Mouse (Mus musculus) lung, embryonic 16.5 days (tissue): Measurements from ENCODE around the gene Fam222b. TPM values are rescaled to one million over a fixed set of nuclear protein-coding genes. Genes with fewer than 3 reads are reported as not detected.

Experiments
- ATAC-seq: fragments of 200-750 bp; cut with Nextera tagmentation; 2 replicates; pipeline ENCODE4 v1.8.0; 2017; ENCODE audit warnings: low read depth, mild to moderate bottlenecking, moderate library complexity
- H3K27ac ChIP-seq: fragments of 300-500 bp; sonication (generic); 2 replicates; pipeline ENCODE4 v1.5.1; 2014; ENCODE audit warnings: mild to moderate bottlenecking, control low read depth, low read length
- H3K27me3 ChIP-seq: fragments of 300-500 bp; sonication (generic); 2 replicates; pipeline ENCODE4 v1.6.1; 2014; ENCODE audit warnings: low read depth, low read length, mixed read lengths; ENCODE audit not compliant: control insufficient read depth, insufficient read depth
- H3K36me3 ChIP-seq: fragments of 300-500 bp; sonication (generic); 2 replicates; pipeline ENCODE4 v1.6.1; 2014; ENCODE audit warnings: low read length; ENCODE audit not compliant: control insufficient read depth, insufficient read depth
- H3K4me1 ChIP-seq: fragments of 300-500 bp; sonication (generic); replicated peaks from 2 replicates; pipeline ENCODE4 v1.6.1; 2014; ENCODE audit warnings: low read length, mixed read lengths; ENCODE audit not compliant: control insufficient read depth, insufficient read depth
- H3K4me2 ChIP-seq: fragments of 300-500 bp; sonication (generic); 2 replicates; pipeline ENCODE4 v1.6.1; 2014; ENCODE audit warnings: low read depth, low read length, control low read depth
- H3K4me3 ChIP-seq: fragments of 300-500 bp; sonication (generic); 2 replicates; pipeline ENCODE4 v1.5.1; 2014; ENCODE audit warnings: mild to moderate bottlenecking, low read length, control low read depth
- H3K9ac ChIP-seq: fragments of 300-500 bp; sonication (generic); 2 replicates; pipeline ENCODE4 v1.6.1; 2014; ENCODE audit warnings: low read length, control low read depth
- H3K9me3 ChIP-seq: fragments of 300-500 bp; sonication (generic); 2 replicates; pipeline ENCODE4 v1.6.1; 2016; ENCODE audit warnings: low read length; ENCODE audit not compliant: control insufficient read depth
- whole genome bisulfite sequencing: fragments of 180-500 bp; shearing (Covaris S2); extraction: QIAGEN DNeasy Blood & Tissue Kit; methylation state at CpG from one replicate; pipeline ENCODE4 v1.1.7; 2014; 5-methylcytosine and 5-hydroxymethylcytosine counted together
- polyA plus RNA-seq: library from polyadenylated mRNA; unstranded; fragments of >200 nt; fragmentation: Nextera tagmentation; extraction: Ambion mirVana; gene quantifications from 2 replicates; pipeline ENCODE4 v1.2.1, GENCODE M21; 2015

Gene Fam222b
- polyA plus RNA-seq, 1 experiment from 2014 or later: 17.1 TPM

DNA sequence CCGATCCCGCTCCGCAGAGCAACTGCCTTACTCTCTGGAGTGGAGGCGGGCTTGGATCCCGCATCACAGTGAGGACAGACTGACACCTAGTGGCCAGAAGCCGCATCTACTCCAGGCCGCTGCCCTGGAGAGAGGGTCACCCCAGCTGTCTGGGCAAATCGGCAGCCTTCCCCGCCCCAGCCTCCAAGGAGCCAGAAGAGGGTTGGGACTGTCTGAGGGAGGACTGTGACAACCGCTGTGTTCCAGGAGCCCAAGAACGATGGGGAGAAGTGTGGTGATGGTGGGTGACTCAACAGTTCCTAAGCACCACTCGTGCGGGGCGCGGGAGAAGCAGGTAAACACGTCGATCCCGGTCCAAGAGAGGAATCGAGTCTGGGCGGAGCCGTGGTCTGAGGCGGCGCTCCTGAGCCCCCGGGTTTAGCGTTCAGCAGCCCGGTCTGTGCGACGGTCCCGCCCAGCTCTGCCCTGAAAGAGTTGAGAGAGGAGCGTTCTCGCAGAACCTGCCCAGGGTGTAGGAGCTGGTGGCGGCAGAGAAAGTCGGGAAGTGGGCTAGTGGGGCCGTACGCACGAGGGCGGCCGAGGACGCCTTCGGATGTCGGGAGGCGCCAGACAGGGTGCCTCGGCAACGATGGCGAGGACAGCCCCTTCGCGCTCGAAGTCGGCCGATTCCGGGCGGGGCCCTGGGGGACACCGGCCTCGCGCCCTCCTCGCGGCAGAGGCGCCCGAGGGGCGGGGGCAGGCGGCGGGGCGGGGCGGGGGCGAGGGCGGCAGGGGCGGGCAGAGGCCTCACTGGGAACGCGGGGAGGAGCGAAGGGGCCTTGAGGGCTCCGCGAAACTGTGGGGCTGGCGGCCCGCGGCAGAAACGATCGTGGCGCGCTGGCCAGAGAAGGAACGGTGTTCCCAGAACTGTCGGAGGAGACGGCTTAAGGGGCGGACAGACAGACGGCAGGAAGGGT lies 83.7 kb downstream of the Fam222b start:
- Histone ChIP-seq H3K4me2 (peak overlapping the region; percentile 78), H3K36me3 (peaks cover 18% of the 10 kb centered on the region), H3K4me3 (peak overlapping the region; percentile 78), H3K27ac (peak overlapping the region; percentile 98), H3K4me1 (peaks cover 36% of the 10 kb centered on the region), H3K9me3 (no peaks in the 10 kb centered on the region), H3K27me3 (no peaks in the 10 kb centered on the region), H3K9ac (peak overlapping the region; percentile 80)
- WGBS: 1% methylated on average over 75 of the region's 84 CpGs
- ATAC-seq: peak; percentile 84

DNA sequence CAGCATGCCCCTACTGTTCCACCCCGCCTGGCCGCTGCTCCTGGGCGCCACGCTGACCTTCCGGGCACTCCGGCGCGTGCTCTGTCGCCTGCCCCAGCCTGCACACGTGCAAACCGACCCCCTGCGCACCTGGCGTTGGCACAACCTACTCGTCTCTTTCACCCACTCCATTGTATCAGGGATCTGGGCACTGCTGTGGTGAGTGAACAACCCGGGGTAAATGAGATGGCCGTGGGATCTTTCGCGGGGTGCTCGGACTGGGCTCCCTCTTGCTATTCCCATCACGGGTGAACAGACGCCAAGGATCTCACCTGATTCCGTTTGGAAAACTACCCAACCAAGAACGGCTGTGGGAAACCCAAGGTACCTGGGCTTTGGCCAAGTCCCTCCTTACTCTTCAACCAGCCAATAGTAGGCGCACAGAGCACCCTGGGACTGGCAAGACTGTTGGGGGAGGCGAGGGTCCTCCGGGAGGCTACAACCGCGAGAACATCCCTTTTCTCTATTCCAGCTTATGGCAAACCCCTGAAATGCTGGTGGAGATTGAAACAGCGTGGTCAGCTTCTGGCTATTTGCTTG lies 84.5 kb downstream of the Fam222b start:
- peak overlapping the region; percentile 80 for H3K9ac ChIP-seq
- no peaks in the 10 kb centered on the region for H3K9me3 ChIP-seq
- peaks cover 18% of the 10 kb centered on the region for H3K36me3 ChIP-seq
- peak overlapping the region; percentile 78 for H3K4me3 ChIP-seq
- peak; percentile 18; the same call in 1 of the 2 replicates for ATAC-seq
- H3K27ac ChIP-seq: peak overlapping the region; percentile 98
- peak overlapping the region; percentile 78 for H3K4me2 ChIP-seq
- H3K4me1 ChIP-seq: peaks cover 38% of the 10 kb centered on the region
- H3K27me3 ChIP-seq: no peaks in the 10 kb centered on the region
- WGBS: under 1% methylated on average over 29 of the region's 29 CpGs

DNA sequence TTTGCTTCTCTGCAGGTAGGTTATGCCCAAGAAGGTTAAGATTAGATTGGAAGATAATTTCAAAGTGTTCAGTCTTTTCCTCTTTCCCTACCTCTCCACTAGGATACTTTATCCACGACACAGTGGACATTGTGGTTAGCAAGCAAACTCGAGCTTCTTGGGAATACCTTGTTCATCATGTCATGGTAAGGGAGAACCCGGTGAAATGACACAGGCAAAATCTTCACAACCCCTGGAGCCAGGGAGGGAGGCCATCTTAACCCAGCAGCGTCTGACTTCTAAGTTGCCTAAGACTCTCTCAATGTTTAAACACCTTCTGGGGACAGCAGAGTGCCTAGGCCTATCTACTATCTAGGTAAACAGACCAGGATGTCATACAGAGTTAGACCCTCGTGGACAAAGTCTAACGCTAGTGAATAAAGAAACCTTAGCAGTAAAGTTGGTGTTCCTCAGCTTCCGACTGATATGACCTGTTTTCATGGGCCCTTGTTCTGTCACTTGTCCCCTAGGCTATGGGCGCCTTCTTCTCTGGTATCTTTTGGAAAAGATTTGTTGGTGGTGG lies 85.1 kb downstream of the Fam222b start:
- H3K4me3 ChIP-seq: peak overlapping the region; percentile 78
- H3K27ac ChIP-seq: peak overlapping the region; percentile 98
- H3K4me1 ChIP-seq: peaks cover 38% of the 10 kb centered on the region
- peaks cover 18% of the 10 kb centered on the region for H3K36me3 ChIP-seq
- ATAC-seq: no peak
- 23% methylated on average over 8 of the region's 8 CpGs for WGBS
- H3K9ac ChIP-seq: peak overlapping the region; percentile 80
- no peaks in the 10 kb centered on the region for H3K9me3 ChIP-seq
- H3K27me3 ChIP-seq: no peaks in the 10 kb centered on the region
- H3K4me2 ChIP-seq: peak overlapping the region; percentile 78

DNA sequence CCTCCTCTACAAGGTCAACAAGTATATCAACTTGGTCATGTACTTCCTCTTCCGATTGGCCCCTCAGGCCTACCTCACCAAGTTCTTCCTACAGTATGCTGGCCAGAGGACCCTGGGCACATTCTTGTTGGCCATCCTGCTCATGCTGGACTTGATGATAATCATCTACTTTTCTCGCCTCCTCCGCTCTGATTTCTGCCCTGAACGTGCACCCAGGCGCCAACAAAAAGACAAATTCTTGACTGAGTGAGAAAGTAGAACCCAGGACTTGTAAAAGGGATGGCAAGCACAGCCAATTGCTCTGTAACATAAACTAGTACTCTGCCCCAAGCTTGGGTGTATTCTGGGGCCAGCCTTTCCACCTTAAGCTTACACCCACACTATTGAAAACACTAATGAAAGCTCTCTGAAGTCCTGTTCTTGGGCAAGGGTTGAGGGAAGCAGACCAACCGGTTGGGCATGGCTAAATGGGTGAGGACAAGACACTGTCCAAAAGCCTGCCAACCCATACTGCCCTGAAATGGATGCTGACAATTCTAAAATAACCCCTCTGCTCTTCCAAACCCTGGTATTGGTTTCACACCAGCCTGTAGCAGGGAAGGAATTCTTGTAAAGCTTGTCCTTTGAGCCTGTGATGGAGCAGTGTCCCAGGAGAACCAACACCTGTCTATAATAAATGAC lies 85.8 kb downstream of the Fam222b start:
- H3K4me2 ChIP-seq: peak overlapping the region; percentile 78; the same call in 1 of the 2 replicates

DNA sequence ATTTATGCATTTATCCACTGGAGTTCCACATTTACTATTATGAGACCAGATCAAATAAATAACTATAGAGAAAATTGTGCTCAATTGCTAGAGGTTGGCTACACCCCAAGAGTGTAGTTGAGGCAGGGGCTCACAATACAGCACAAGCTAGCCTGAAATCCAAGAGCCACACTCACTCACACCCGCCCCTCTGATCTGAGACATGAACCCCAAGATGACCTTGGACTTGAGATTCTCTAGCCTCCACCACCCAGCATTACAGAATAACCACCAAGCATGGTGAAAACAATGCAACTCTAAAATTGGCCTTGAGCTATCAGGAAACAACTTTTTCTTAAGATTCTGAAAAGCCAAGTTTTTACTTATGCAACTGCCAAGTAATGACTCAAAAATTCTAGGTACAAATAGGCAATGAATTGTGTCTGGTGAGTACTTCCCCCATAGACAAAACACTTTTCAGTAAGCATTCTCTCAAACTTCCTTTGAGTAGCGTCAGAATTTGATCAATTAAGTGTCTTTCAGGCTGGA lies 87.4 kb downstream of the Fam222b start:
- peak overlapping the region; percentile 94 for H3K9ac ChIP-seq
- WGBS: 23% methylated on average over 2 of the region's 2 CpGs
- peaks cover 18% of the 10 kb centered on the region for H3K36me3 ChIP-seq
- peak overlapping the region; percentile 81 for H3K4me2 ChIP-seq
- H3K27me3 ChIP-seq: no peaks in the 10 kb centered on the region
- H3K27ac ChIP-seq: no peak overlapping the region; the same call in 1 of the 2 replicates
- peaks cover 38% of the 10 kb centered on the region for H3K4me1 ChIP-seq
- ATAC-seq: no peak
- peak overlapping the region; percentile 95 for H3K4me3 ChIP-seq
- H3K9me3 ChIP-seq: no peaks in the 10 kb centered on the region

More for the DNA sequence above, 85.8 kb downstream of the Fam222b start:
- H3K4me3 ChIP-seq: no peak overlapping the region
- no peak for ATAC-seq
- H3K9ac ChIP-seq: no peak overlapping the region; the same call in 1 of the 2 replicates
- no peaks in the 10 kb centered on the region for H3K27me3 ChIP-seq
- H3K36me3 ChIP-seq: peaks cover 18% of the 10 kb centered on the region
- no peak overlapping the region for H3K27ac ChIP-seq
- 63% methylated on average over 6 of the region's 6 CpGs for WGBS
- no peaks in the 10 kb centered on the region for H3K9me3 ChIP-seq
- H3K4me1 ChIP-seq: peaks cover 38% of the 10 kb centered on the region

DNA sequence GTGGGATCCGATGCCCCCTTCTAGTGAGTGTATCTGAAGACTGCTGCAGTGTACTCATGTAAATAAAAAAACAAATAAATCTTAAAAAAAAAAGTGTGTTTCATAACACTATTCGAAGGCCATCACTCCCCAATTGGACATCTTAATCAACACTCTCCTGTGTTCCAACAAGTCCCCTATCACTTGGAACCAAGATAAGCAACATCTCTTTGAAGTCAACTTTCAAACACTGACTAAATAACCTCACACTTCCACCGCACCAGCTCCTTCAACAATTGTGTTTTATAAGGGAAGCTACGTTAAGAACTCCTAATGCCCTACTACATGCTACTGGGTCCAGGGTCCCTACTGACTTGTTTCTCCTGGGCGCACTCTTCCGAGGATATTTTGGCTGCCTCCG lies 88.0 kb downstream of the Fam222b start:
- no peak for ATAC-seq
- Histone ChIP-seq H3K9me3 (no peaks in the 10 kb centered on the region), H3K4me1 (peaks cover 36% of the 10 kb centered on the region), H3K4me2 (peak overlapping the region; percentile 81), H3K27me3 (no peaks in the 10 kb centered on the region), H3K4me3 (peak overlapping the region; percentile 95), H3K27ac (peak overlapping the region; percentile 92), H3K9ac (peak overlapping the region; percentile 94), H3K36me3 (peaks cover 18% of the 10 kb centered on the region)
- 3% methylated on average over 7 of the region's 7 CpGs for WGBS

DNA sequence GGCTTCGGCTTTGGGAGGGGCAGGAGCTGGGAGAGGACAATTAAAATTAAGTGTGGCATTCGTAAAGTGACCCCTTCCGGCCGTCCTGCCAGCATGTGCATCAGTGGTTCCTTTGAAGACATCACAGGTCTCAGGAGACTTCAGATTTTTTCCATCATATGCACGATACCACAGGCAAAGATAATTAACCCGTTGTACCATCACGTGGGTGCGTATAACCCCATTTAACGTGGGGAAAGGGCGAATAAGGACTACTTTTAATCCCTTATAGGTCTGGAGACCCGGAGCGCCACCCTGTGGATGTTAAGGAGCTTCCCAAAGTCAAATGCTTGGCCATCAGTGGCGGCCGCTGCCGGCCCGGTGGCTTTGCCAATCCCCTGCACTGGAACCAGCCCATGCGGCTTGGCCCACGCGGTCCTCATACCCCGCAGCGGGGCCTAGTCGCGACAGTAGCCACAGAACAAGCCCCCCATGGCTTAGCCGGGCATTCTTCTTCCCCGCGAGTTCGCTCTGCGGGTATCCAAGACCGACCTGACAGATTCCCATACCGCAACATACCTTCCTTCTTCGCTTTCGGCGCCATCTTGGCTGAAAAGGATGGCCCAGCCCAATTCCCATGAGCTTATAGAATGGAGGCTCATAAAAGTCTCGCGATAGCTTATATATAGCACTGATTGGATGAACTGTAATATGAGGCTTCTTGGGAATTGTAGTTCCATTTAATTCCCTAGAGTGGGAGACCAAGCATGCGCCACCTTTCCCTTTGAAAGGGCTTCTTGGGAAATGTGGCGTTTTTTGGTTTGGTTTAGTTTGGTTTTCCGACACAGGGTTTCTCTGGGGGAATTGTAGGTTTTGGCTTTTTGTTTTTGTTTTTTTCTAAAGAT lies 88.7 kb downstream of the Fam222b start, which contains the start of gene Rpl23a:
Gene Rpl23a (minus strand): TSS at position 624 of the 884 bp plus-strand sequence.
- ATAC-seq: peak; percentile 85
- Histone ChIP-seq H3K9ac (peak within 1 kb of the TSS; percentile 94), H3K9me3 (no peaks in the 10 kb centered on the region), H3K36me3 (peaks cover 18% of the 10 kb centered on the region), H3K4me2 (peak within 1 kb of the TSS; percentile 81), H3K4me1 (peaks cover 35% of the 10 kb centered on the region), H3K4me3 (peak within 1 kb of the TSS; percentile 95), H3K27me3 (no peaks in the 10 kb centered on the region), H3K27ac (peak within 1 kb of the TSS; percentile 92)
- under 1% methylated on average over 38 of the region's 38 CpGs for WGBS

DNA sequence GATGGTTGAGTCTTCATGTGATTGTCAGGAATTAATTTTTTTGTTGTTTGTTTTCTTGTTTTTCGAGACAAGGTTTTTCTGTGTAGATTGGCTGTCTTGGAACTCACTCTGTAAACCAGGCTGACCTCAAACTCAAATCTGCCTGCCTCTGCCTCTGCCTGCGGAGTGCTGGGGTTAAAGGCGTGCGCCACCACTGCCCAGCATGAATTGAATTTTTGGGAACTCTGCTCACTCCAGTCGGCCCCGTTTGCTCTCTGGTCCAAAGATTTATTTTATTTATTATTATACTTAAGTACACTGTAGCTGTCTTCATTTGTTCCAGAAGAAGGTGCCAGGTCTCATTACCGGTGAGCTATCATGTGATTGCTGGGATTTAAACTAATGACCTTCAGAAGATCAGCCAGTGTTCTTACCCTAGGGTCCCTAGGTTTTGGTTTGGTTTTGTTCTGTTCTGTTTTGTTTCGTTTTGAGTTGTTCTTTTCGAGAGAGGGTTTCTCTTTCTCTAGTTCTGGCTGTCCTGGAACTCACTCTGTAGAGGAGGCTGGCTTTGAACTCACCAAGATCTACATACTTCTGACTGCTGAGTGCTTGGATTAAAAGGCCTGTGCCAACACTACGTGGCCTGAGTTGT lies 89.5 kb downstream of the Fam222b start:
- H3K9ac ChIP-seq: no peak overlapping the region

More for the DNA sequence above, 89.5 kb downstream of the Fam222b start:
- no peak overlapping the region for H3K27ac ChIP-seq
- H3K4me1 ChIP-seq: peaks cover 34% of the 10 kb centered on the region
- no peaks in the 10 kb centered on the region for H3K27me3 ChIP-seq
- no peak for ATAC-seq
- peak overlapping the region; percentile 95 for H3K4me3 ChIP-seq
- H3K9me3 ChIP-seq: no peaks in the 10 kb centered on the region
- WGBS: 35% methylated on average over 10 of the region's 10 CpGs
- H3K36me3 ChIP-seq: peaks cover 18% of the 10 kb centered on the region
- H3K4me2 ChIP-seq: peak overlapping the region; percentile 24
